Mouse (Mus musculus): Measurements from ENCODE around the gene Isoc2a. TPM values are rescaled to one million over a fixed set of nuclear protein-coding genes. Genes with fewer than 3 reads are reported as not detected.

The Isoc2a gene
- polyA plus RNA-seq, 1 experiment from 2014 or later, result 0.72 TPM

GRCm38 (mm10) chr7:4863541-4864080 lies 13.3 kb upstream of the Isoc2a start:
- ATAC-seq (replicated peaks; ENCODE audit: low FRiP score, low read depth) (no peak), DNase-seq (ENCODE audit: low spot score) (no peak)
- TF ChIP-seq CTCF (IDR thresholded peaks at IDR 0.05; ENCODE audit: low read depth), result no peak
- Histone ChIP-seq H3K9me3 (replicated peaks; ENCODE audit: low read length) (no peaks in the 10 kb centered on the region), H3K4me3 (replicated peaks; ENCODE audit: low read depth, low read length) (no peak overlapping the region), H3K9ac (ENCODE audit: low read depth, low read length) (no peak overlapping the region), H3K27me3 (ENCODE audit: insufficient read depth, low read length) (no peaks in the 10 kb centered on the region), H3K4me1 (replicated peaks; ENCODE audit: insufficient read depth, low read length) (no peaks in the 10 kb centered on the region), H3K4me2 (ENCODE audit: low read length) (no peak overlapping the region), H3K36me3 (ENCODE audit: insufficient read depth, low read length) (no peaks in the 10 kb centered on the region), H3K27ac (peak overlapping the region; percentile 31; the same call in 1 of the 2 replicates)
- WGBS, result 78% methylated on average over 7 of the region's 7 CpGs

DNA sequence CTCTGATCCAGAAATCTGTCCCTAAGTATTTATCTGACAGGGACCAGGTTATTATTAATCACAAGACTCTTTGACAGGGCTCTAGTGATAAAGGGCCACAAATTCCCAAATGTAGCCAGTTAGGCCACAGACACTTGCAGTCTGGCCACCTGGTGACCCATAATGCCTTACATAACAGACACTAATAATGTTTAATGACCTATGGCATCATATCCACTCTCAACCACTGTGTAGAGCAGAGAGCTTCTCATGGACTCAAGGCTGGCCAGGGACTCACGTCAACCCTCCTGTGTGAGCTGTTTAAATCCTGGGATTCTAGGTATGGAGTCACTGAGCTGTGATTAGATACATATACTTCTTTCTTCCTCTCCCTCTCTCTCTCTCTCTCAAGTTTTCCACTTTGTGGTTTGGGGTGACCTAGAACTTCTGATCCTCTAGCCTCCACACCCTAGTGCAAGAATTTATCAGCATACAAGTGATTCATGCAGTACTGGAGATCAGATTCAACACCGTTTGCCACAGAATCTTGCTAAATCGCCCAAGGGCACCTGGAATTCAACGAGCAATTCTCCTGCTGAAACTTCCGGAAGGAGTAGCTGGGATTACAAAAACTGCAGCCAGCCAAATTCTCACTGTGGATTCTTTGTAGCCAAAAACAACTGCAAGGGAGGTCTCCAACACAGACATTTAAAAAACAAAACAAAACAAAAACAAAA lies 12.7 kb upstream of the Isoc2a start:
- TF ChIP-seq CTCF (IDR thresholded peaks at IDR 0.05; ENCODE audit: low read depth), result no peak
- Histone ChIP-seq H3K36me3 (ENCODE audit: insufficient read depth, low read length) (no peaks in the 10 kb centered on the region), H3K27me3 (ENCODE audit: insufficient read depth, low read length) (no peaks in the 10 kb centered on the region), H3K4me3 (replicated peaks; ENCODE audit: low read depth, low read length) (no peak overlapping the region), H3K9me3 (replicated peaks; ENCODE audit: low read length) (no peaks in the 10 kb centered on the region), H3K27ac (no peak overlapping the region), H3K9ac (ENCODE audit: low read depth, low read length) (no peak overlapping the region), H3K4me2 (ENCODE audit: low read length) (no peak overlapping the region), H3K4me1 (replicated peaks; ENCODE audit: insufficient read depth, low read length) (no peaks in the 10 kb centered on the region)
- DNase-seq (ENCODE audit: low spot score) (no peak), ATAC-seq (replicated peaks; ENCODE audit: low FRiP score, low read depth) (no peak)
- WGBS, result 78% methylated on average over 5 of the region's 5 CpGs

GRCm38 (mm10) chr7:4865090-4865489 lies 11.9 kb upstream of the Isoc2a start:
- Histone ChIP-seq H3K36me3 (ENCODE audit: insufficient read depth, low read length) (no peaks in the 10 kb centered on the region), H3K27me3 (ENCODE audit: insufficient read depth, low read length) (no peaks in the 10 kb centered on the region), H3K9ac (ENCODE audit: low read depth, low read length) (no peak overlapping the region), H3K4me1 (replicated peaks; ENCODE audit: insufficient read depth, low read length) (no peaks in the 10 kb centered on the region), H3K9me3 (replicated peaks; ENCODE audit: low read length) (no peaks in the 10 kb centered on the region), H3K27ac (no peak overlapping the region), H3K4me2 (ENCODE audit: low read length) (peak overlapping the region; percentile 54), H3K4me3 (replicated peaks; ENCODE audit: low read depth, low read length) (peak overlapping the region; percentile 44; the same call in 1 of the 2 replicates)
- peak; percentile 67 for DNase-seq (ENCODE audit: low spot score)
- 65% methylated on average over 5 of the region's 5 CpGs for WGBS
- no peak for ATAC-seq (replicated peaks; ENCODE audit: low FRiP score, low read depth)
- TF ChIP-seq CTCF (IDR thresholded peaks at IDR 0.05; ENCODE audit: low read depth), result peak; percentile 71

DNA sequence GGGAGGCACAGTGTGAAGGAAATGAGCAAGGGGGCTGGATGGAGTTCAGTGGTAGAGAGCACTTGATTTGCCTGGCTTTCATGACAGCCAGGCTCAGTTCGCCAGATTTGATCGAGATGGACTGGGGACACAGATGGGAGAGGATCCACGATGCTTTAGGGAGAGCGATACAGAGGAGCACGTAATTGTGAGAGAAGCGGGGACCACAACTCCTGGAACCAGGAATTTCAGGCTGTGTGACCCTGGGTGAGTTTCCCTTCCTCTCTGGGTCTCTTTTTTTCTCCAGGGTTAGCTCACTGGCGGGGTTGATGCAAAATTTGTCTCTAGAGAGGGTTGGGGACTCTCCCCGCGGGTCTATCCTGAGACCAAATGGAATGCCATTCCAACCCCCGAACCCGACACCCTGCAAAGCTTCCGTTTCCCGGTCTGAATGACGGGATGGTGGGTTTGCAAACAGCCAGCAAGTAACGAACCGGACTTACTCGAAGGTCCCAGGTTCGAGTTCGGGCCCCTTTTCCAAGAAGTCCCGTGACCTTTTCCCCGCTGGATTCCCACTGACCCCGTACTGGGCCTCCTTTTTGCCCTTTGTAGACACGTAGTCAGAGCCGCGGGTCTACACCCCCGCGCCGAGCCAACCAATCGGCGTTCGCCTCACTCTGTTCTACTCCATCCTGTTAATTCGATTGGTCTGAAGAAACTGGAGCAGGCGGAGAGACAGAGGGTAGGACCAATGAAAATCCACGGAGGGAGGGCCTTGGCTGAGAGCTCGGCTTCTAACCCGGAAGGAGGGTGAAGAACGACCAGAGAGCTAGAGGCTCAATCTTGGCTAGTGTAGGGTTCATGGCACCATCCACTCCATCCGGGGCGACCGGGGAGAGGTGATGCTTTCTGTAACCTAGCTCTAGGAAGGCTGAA lies 11.1 kb upstream of the Isoc2a start:
- Histone ChIP-seq H3K27ac (peak overlapping the region; percentile 63), H3K4me3 (replicated peaks; ENCODE audit: low read depth, low read length) (peak overlapping the region; percentile 44), H3K4me2 (ENCODE audit: low read length) (peak overlapping the region; percentile 54), H3K9me3 (replicated peaks; ENCODE audit: low read length) (no peaks in the 10 kb centered on the region), H3K27me3 (ENCODE audit: insufficient read depth, low read length) (no peaks in the 10 kb centered on the region), H3K4me1 (replicated peaks; ENCODE audit: insufficient read depth, low read length) (no peaks in the 10 kb centered on the region), H3K9ac (ENCODE audit: low read depth, low read length) (peak overlapping the region; percentile 64), H3K36me3 (ENCODE audit: insufficient read depth, low read length) (no peaks in the 10 kb centered on the region)
- DNase-seq (ENCODE audit: low spot score) (peak; percentile 99), ATAC-seq (replicated peaks; ENCODE audit: low FRiP score, low read depth) (peak; percentile 100)
- no peak for TF ChIP-seq CTCF (IDR thresholded peaks at IDR 0.05; ENCODE audit: low read depth)
- 6% methylated on average over 40 of the region's 40 CpGs for WGBS

GRCm38 (mm10) chr7:4866631-4867180 lies 10.2 kb upstream of the Isoc2a start:
- 33% methylated on average over 10 of the region's 10 CpGs for WGBS
- no peaks in the 10 kb centered on the region for H3K4me1 ChIP-seq (replicated peaks; ENCODE audit: insufficient read depth, low read length)
- peak overlapping the region; percentile 57 for H3K9ac ChIP-seq (ENCODE audit: low read depth, low read length)
- ATAC-seq (replicated peaks; ENCODE audit: low FRiP score, low read depth) (no peak), DNase-seq (ENCODE audit: low spot score) (peak; percentile 64)
- no peak for TF ChIP-seq CTCF (IDR thresholded peaks at IDR 0.05; ENCODE audit: low read depth)
- H3K9me3 ChIP-seq (replicated peaks; ENCODE audit: low read length), result no peaks in the 10 kb centered on the region
- no peaks in the 10 kb centered on the region for H3K27me3 ChIP-seq (ENCODE audit: insufficient read depth, low read length)
- no peaks in the 10 kb centered on the region for H3K36me3 ChIP-seq (ENCODE audit: insufficient read depth, low read length)
- H3K27ac ChIP-seq, result peak overlapping the region; percentile 63
- peak overlapping the region; percentile 54 for H3K4me2 ChIP-seq (ENCODE audit: low read length)
- H3K4me3 ChIP-seq (replicated peaks; ENCODE audit: low read depth, low read length), result peak overlapping the region; percentile 44

GRCm38 (mm10) chr7:4870133-4870532 lies 6.8 kb upstream of the Isoc2a start, which contains the start of gene Isoc2b:
Gene Isoc2b (minus strand): TSS chr7:4870258.
- peak; percentile 16; the same call in 1 of the 2 replicates for TF ChIP-seq CTCF (IDR thresholded peaks at IDR 0.05; ENCODE audit: low read depth)
- Histone ChIP-seq H3K9me3 (replicated peaks; ENCODE audit: low read length) (no peaks in the 10 kb centered on the region), H3K27ac (no peak within 1 kb of the TSS), H3K4me1 (replicated peaks; ENCODE audit: insufficient read depth, low read length) (no peaks in the 10 kb centered on the region), H3K36me3 (ENCODE audit: insufficient read depth, low read length) (no peaks in the 10 kb centered on the region), H3K4me3 (replicated peaks; ENCODE audit: low read depth, low read length) (no peak within 1 kb of the TSS), H3K9ac (ENCODE audit: low read depth, low read length) (no peak within 1 kb of the TSS), H3K27me3 (ENCODE audit: insufficient read depth, low read length) (no peaks in the 10 kb centered on the region), H3K4me2 (ENCODE audit: low read length) (no peak within 1 kb of the TSS)
- no peak for DNase-seq (ENCODE audit: low spot score)
- ATAC-seq (replicated peaks; ENCODE audit: low FRiP score, low read depth), result no peak
- WGBS, result 37% methylated on average over 6 of the region's 6 CpGs

Data from kidney, postnatal 0 days (tissue).